Mouse (Mus musculus) B cell, adult 2 months (primary cell): Measurements from ENCODE around the gene Rnf141.

Source experiments
- DNase-seq, 2 experiments: peaks; one replicate each; pipeline ENCODE4 v3.0.0; 2022

Rnf141 gene

GRCm38 (mm10) chr7:110753926-110754330 lies 90.3 kb downstream of the Rnf141 start:
- DNase-seq: no peak

GRCm38 (mm10) chr7:110753310-110753709 lies 90.9 kb downstream of the Rnf141 start:
- DNase-seq: no peak

GRCm38 (mm10) chr7:110751634-110752033 lies 92.6 kb downstream of the Rnf141 start:
- DNase-seq: no peak

- DNase-seq: no peak
These were observed 93.4 kb downstream of the Rnf141 start for GRCm38 (mm10) chr7:110750834-110751233.
